Mouse (Mus musculus): ENCODE data around the gene Cep128. TPM values are rescaled to one million over a fixed set of nuclear protein-coding genes. Genes with fewer than 3 reads are reported as not detected.
"Not testable (repeated sequence)": the region's sequence is repeated elsewhere in the genome, so short reads cannot be mapped to it uniquely, and the experiment has no call there.

Gene Cep128
- polyA plus RNA-seq, 1 experiment from 2014 or later, result 6.3 TPM

DNA sequence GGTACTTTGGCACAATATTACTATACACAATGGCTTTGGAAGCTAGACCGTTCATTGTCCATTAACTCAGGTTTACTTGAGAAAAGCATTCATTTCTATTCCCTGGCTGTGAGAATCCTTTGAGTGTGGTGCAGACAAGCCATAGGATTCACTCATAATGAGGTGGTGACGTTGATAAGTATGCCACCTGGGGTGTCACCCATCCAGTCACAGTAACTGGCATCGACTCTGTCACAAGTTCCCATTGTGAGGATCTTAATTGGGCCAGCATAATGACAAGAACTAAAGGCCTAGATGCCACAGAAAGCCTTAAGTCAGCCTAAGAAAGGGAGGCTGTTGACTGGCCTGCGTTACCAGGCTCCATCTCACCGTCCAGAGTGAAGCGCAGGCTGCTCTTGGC lies 396.9 kb downstream of the Cep128 start:
- Histone ChIP-seq H3K4me1 (no peaks in the 10 kb centered on the region), H3K9ac (replicated peaks) (no peak overlapping the region), H3K4me2 (replicated peaks) (no peak overlapping the region), H3K4me3 (no peak overlapping the region), H3K9me3 (no peaks in the 10 kb centered on the region), H3K27me3 (no peaks in the 10 kb centered on the region), H3K27ac (replicated peaks) (no peak overlapping the region), H3K36me3 (no peaks in the 10 kb centered on the region)
- ATAC-seq (replicated peaks), result no peak
- 31% methylated on average over 6 of the region's 6 CpGs for WGBS

- no peak for ATAC-seq (replicated peaks)
- H3K36me3 ChIP-seq, result no peaks in the 10 kb centered on the region
- 93% methylated on average over 4 of the region's 4 CpGs for WGBS
- H3K4me3 ChIP-seq, result no peak overlapping the region
- H3K9ac ChIP-seq (replicated peaks), result no peak overlapping the region
- H3K27ac ChIP-seq (replicated peaks), result no peak overlapping the region
- H3K27me3 ChIP-seq, result no peaks in the 10 kb centered on the region
- no peak overlapping the region for H3K4me2 ChIP-seq (replicated peaks)
- no peaks in the 10 kb centered on the region for H3K4me1 ChIP-seq
- H3K9me3 ChIP-seq, result no peaks in the 10 kb centered on the region
Observed at GRCm38 (mm10) chr12:90982018-90982417, 402.2 kb downstream of the Cep128 start.

GRCm38 (mm10) chr12:90976406-90976805 lies 407.8 kb downstream of the Cep128 start:
- H3K27me3 ChIP-seq; H3K4me3 ChIP-seq; H3K4me1 ChIP-seq; ATAC-seq (replicated peaks); H3K9me3 ChIP-seq; H3K36me3 ChIP-seq; H3K27ac ChIP-seq (replicated peaks); H3K9ac ChIP-seq (replicated peaks); H3K4me2 ChIP-seq (replicated peaks): not testable (repeated sequence)
- 92% methylated on average over 9 of the region's 9 CpGs for WGBS

- Histone ChIP-seq H3K36me3 (no peaks in the 10 kb centered on the region), H3K27me3 (no peaks in the 10 kb centered on the region), H3K4me1 (no peaks in the 10 kb centered on the region), H3K4me3 (no peak overlapping the region), H3K9ac (replicated peaks) (no peak overlapping the region), H3K9me3 (no peaks in the 10 kb centered on the region), H3K4me2 (replicated peaks) (no peak overlapping the region), H3K27ac (replicated peaks) (no peak overlapping the region)
- no peak for ATAC-seq (replicated peaks)
- 33% methylated on average over 2 of the region's 2 CpGs for WGBS
Observed at GRCm38 (mm10) chr12:90975429-90975828, 408.8 kb downstream of the Cep128 start.

- H3K9me3 ChIP-seq, result no peaks in the 10 kb centered on the region
- no peak overlapping the region for H3K4me3 ChIP-seq
- no peaks in the 10 kb centered on the region for H3K4me1 ChIP-seq
- H3K27ac ChIP-seq (replicated peaks), result no peak overlapping the region
- no peak overlapping the region for H3K9ac ChIP-seq (replicated peaks)
- no peaks in the 10 kb centered on the region for H3K27me3 ChIP-seq
- WGBS, result 90% methylated on average over 3 of the region's 3 CpGs
- H3K4me2 ChIP-seq (replicated peaks), result no peak overlapping the region
- H3K36me3 ChIP-seq, result no peaks in the 10 kb centered on the region
- ATAC-seq (replicated peaks), result no peak
Observed at GRCm38 (mm10) chr12:90971156-90971555, 413.1 kb downstream of the Cep128 start.

GRCm38 (mm10) chr12:90961386-90962017 lies 422.7 kb downstream of the Cep128 start:
- no peaks in the 10 kb centered on the region for H3K36me3 ChIP-seq
- no peaks in the 10 kb centered on the region for H3K27me3 ChIP-seq
- H3K4me1 ChIP-seq, result no peaks in the 10 kb centered on the region
- ATAC-seq (replicated peaks), result no peak
- H3K4me3 ChIP-seq, result no peak overlapping the region
- no peak overlapping the region for H3K9ac ChIP-seq (replicated peaks)
- WGBS, result 84% methylated on average over 5 of the region's 5 CpGs
- H3K4me2 ChIP-seq (replicated peaks), result no peak overlapping the region
- H3K27ac ChIP-seq (replicated peaks), result no peak overlapping the region
- H3K9me3 ChIP-seq, result no peaks in the 10 kb centered on the region

DNA sequence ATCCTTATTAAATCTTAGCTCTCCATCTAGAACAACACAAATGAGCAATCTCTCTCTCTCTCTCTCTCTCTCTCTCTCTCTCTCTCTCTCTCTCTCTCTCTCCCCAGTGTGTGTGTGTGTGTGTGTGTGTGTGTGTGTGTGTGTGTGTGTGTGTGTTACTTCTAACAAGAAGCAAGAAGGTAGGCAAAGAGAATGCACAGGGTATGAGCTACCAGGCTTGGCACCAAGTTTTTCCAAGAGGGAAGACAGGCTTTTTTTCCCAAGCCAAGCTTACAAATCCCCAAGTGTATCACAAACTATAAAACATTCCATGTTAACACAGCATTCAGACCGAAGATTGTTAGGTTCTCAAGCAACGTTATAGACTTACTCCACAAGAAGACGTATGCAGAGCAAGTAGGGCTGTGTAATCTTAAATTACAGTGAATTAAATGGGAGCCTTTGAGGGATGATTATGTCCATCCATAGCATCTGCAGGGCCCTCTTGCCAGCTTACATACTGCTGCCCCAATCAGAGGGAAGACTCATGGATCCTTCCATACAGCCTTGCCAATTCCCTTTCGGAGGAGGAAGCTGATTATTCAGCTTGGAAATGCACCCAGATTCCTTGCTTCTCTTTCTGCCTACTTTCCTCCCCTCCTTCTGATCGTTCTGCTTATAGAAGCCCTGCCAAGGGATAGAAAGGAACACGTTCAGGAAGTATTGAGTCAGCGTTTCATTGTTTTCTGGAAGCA lies 429.3 kb downstream of the Cep128 start:
- Histone ChIP-seq H3K9me3 (no peaks in the 10 kb centered on the region), H3K9ac (replicated peaks) (no peak overlapping the region), H3K4me2 (replicated peaks) (no peak overlapping the region), H3K36me3 (no peaks in the 10 kb centered on the region), H3K4me1 (0 out of 2 replicates have a peak, but pooled peaks cover 7% of the 10 kb centered on the region), H3K27ac (replicated peaks) (no peak overlapping the region), H3K27me3 (no peaks in the 10 kb centered on the region), H3K4me3 (no peak overlapping the region)
- WGBS, result 40% methylated on average over 7 of the region's 7 CpGs
- ATAC-seq (replicated peaks), result peak; percentile 95

Small RNA genes within 50 kb of the gene (microRNA-seq; reads per million reads assigned to microRNA genes)
- gene Gm44370, result not detected

Other genes with a start within 250 kb of the Cep128 start
- 1.1 and 1.6 TPM in 2 replicates for gene Tshr, start 154 bp upstream of the Cep128 start, polyA plus RNA-seq (2015; fragmentation: Nextera tagmentation; extraction: Ambion mirVana)
- gene Gtf2a1, start 206.1 kb upstream of the Cep128 start, polyA plus RNA-seq (2015; fragmentation: Nextera tagmentation; extraction: Ambion mirVana), result 68.6 and 71.1 TPM in 2 replicates

Data from forebrain, embryonic 15.5 days (tissue).